Mouse (Mus musculus): ENCODE measurements at regions not wholly inside any gene's neighbourhood (a gene's known extent, or its start where the extent isn't known, plus 50 kb on each side); places are given as distances from the start of the nearest gene placed in this dataset.

GRCm38 (mm10) chr3:148465456-148465855 is 524.9 kb downstream of the Adgrl2 start:
- no peak for ATAC-seq (ENCODE audit: low FRiP score, low TSS enrichment)
- Histone ChIP-seq H3K4me1 (ENCODE audit: control insufficient read depth, insufficient read depth, low read length) (no peaks in the 10 kb centered on the region), H3K4me3 (replicated peaks; ENCODE audit: low read depth, low read length) (no peak overlapping the region), H3K36me3 (ENCODE audit: control insufficient read depth, insufficient read depth, low read length) (no peaks in the 10 kb centered on the region), H3K27me3 (ENCODE audit: control insufficient read depth, insufficient read depth, low read length) (no peaks in the 10 kb centered on the region), H3K27ac (replicated peaks; ENCODE audit: low read depth, low read length) (no peak overlapping the region), H3K4me2 (ENCODE audit: low read length) (no peak overlapping the region), H3K9ac (replicated peaks; ENCODE audit: low read length) (no peak overlapping the region), H3K9me3 (ENCODE audit: control insufficient read depth, low read length) (no peaks in the 10 kb centered on the region)
- DNase-seq, result no peak
- 89% methylated on average over 3 of the region's 3 CpGs for WGBS

- 69% methylated on average over 10 of the region's 10 CpGs for WGBS
- no peak overlapping the region for H3K4me2 ChIP-seq (ENCODE audit: low read length)
- H3K36me3 ChIP-seq (ENCODE audit: control insufficient read depth, insufficient read depth, low read length), result no peaks in the 10 kb centered on the region
- no peak overlapping the region for H3K4me3 ChIP-seq (replicated peaks; ENCODE audit: low read depth, low read length)
- no peaks in the 10 kb centered on the region for H3K27me3 ChIP-seq (ENCODE audit: control insufficient read depth, insufficient read depth, low read length)
- DNase-seq, result peak; percentile 23
- no peaks in the 10 kb centered on the region for H3K4me1 ChIP-seq (ENCODE audit: control insufficient read depth, insufficient read depth, low read length)
- H3K9me3 ChIP-seq (ENCODE audit: control insufficient read depth, low read length), result no peaks in the 10 kb centered on the region
- H3K27ac ChIP-seq (replicated peaks; ENCODE audit: low read depth, low read length), result no peak overlapping the region
- ATAC-seq (ENCODE audit: low FRiP score, low TSS enrichment), result no peak
- H3K9ac ChIP-seq (replicated peaks; ENCODE audit: low read length), result no peak overlapping the region
Measured at GRCm38 (mm10) chr3:148462791-148463190, 527.6 kb downstream of the Adgrl2 start.

- no peaks in the 10 kb centered on the region for H3K9me3 ChIP-seq (ENCODE audit: control insufficient read depth, low read length)
- WGBS, result 58% methylated on average over 3 of the region's 3 CpGs
- DNase-seq (no peak), ATAC-seq (ENCODE audit: low FRiP score, low TSS enrichment) (no peak; the same call in 1 of the 2 replicates)
- H3K27me3 ChIP-seq (ENCODE audit: control insufficient read depth, insufficient read depth, low read length), result no peaks in the 10 kb centered on the region
- no peaks in the 10 kb centered on the region for H3K36me3 ChIP-seq (ENCODE audit: control insufficient read depth, insufficient read depth, low read length)
- H3K4me2 ChIP-seq (ENCODE audit: low read length), result no peak overlapping the region
- H3K27ac ChIP-seq (replicated peaks; ENCODE audit: low read depth, low read length), result no peak overlapping the region
- no peak overlapping the region for H3K9ac ChIP-seq (replicated peaks; ENCODE audit: low read length)
- no peak overlapping the region for H3K4me3 ChIP-seq (replicated peaks; ENCODE audit: low read depth, low read length)
- H3K4me1 ChIP-seq (ENCODE audit: control insufficient read depth, insufficient read depth, low read length), result no peaks in the 10 kb centered on the region
Measured at GRCm38 (mm10) chr3:148448888-148449287, 541.5 kb downstream of the Adgrl2 start.

- H3K4me3 ChIP-seq (replicated peaks; ENCODE audit: low read depth, low read length), result no peak overlapping the region
- no peaks in the 10 kb centered on the region for H3K4me1 ChIP-seq (ENCODE audit: control insufficient read depth, insufficient read depth, low read length)
- H3K9me3 ChIP-seq (ENCODE audit: control insufficient read depth, low read length), result no peaks in the 10 kb centered on the region
- H3K9ac ChIP-seq (replicated peaks; ENCODE audit: low read length), result no peak overlapping the region
- WGBS, result 13% methylated on average over 1 of the region's 1 CpGs
- H3K4me2 ChIP-seq (ENCODE audit: low read length), result no peak overlapping the region
- no peaks in the 10 kb centered on the region for H3K36me3 ChIP-seq (ENCODE audit: control insufficient read depth, insufficient read depth, low read length)
- no peaks in the 10 kb centered on the region for H3K27me3 ChIP-seq (ENCODE audit: control insufficient read depth, insufficient read depth, low read length)
- H3K27ac ChIP-seq (replicated peaks; ENCODE audit: low read depth, low read length), result no peak overlapping the region
- DNase-seq (no peak), ATAC-seq (ENCODE audit: low FRiP score, low TSS enrichment) (peak; percentile 46; the same call in 1 of the 2 replicates)
Measured at GRCm38 (mm10) chr3:148448465-148448864, 541.9 kb downstream of the Adgrl2 start.

- H3K9me3 ChIP-seq (ENCODE audit: control insufficient read depth, low read length), result no peaks in the 10 kb centered on the region
- WGBS, result 93% methylated on average over 1 of the region's 1 CpGs
- DNase-seq (no peak), ATAC-seq (ENCODE audit: low FRiP score, low TSS enrichment) (no peak)
- no peak overlapping the region for H3K9ac ChIP-seq (replicated peaks; ENCODE audit: low read length)
- no peaks in the 10 kb centered on the region for H3K27me3 ChIP-seq (ENCODE audit: control insufficient read depth, insufficient read depth, low read length)
- H3K4me1 ChIP-seq (ENCODE audit: control insufficient read depth, insufficient read depth, low read length), result no peaks in the 10 kb centered on the region
- no peak overlapping the region for H3K4me2 ChIP-seq (ENCODE audit: low read length)
- H3K36me3 ChIP-seq (ENCODE audit: control insufficient read depth, insufficient read depth, low read length), result no peaks in the 10 kb centered on the region
- H3K27ac ChIP-seq (replicated peaks; ENCODE audit: low read depth, low read length), result no peak overlapping the region
- no peak overlapping the region for H3K4me3 ChIP-seq (replicated peaks; ENCODE audit: low read depth, low read length)
Measured at GRCm38 (mm10) chr3:148446845-148447244, 543.5 kb downstream of the Adgrl2 start.

- Histone ChIP-seq H3K9me3 (ENCODE audit: control insufficient read depth, low read length) (no peaks in the 10 kb centered on the region), H3K27me3 (ENCODE audit: control insufficient read depth, insufficient read depth, low read length) (no peaks in the 10 kb centered on the region), H3K36me3 (ENCODE audit: control insufficient read depth, insufficient read depth, low read length) (no peaks in the 10 kb centered on the region), H3K4me2 (ENCODE audit: low read length) (no peak overlapping the region), H3K9ac (replicated peaks; ENCODE audit: low read length) (no peak overlapping the region), H3K4me3 (replicated peaks; ENCODE audit: low read depth, low read length) (no peak overlapping the region), H3K4me1 (ENCODE audit: control insufficient read depth, insufficient read depth, low read length) (no peaks in the 10 kb centered on the region), H3K27ac (replicated peaks; ENCODE audit: low read depth, low read length) (no peak overlapping the region)
- WGBS, result 66% methylated on average over 3 of the region's 3 CpGs
- DNase-seq (no peak), ATAC-seq (ENCODE audit: low FRiP score, low TSS enrichment) (no peak)
Measured at GRCm38 (mm10) chr3:148443012-148443411, 547.3 kb downstream of the Adgrl2 start.

- no peak for ATAC-seq (ENCODE audit: low FRiP score, low TSS enrichment)
- 83% methylated on average over 4 of the region's 4 CpGs for WGBS
Measured at GRCm38 (mm10) chr3:148434033-148434432, 556.3 kb downstream of the Adgrl2 start.

GRCm38 (mm10) chr3:148429012-148429865 is 561.1 kb downstream of the Adgrl2 start:
- DNase-seq (no peak), ATAC-seq (ENCODE audit: low FRiP score, low TSS enrichment) (no peak)
- Histone ChIP-seq H3K9me3 (ENCODE audit: control insufficient read depth, low read length) (no peaks in the 10 kb centered on the region), H3K4me1 (ENCODE audit: control insufficient read depth, insufficient read depth, low read length) (peaks cover 8% of the 10 kb centered on the region; the same call in 1 of the 2 replicates), H3K4me2 (ENCODE audit: low read length) (no peak overlapping the region), H3K9ac (replicated peaks; ENCODE audit: low read length) (no peak overlapping the region), H3K27me3 (ENCODE audit: control insufficient read depth, insufficient read depth, low read length) (no peaks in the 10 kb centered on the region), H3K4me3 (replicated peaks; ENCODE audit: low read depth, low read length) (no peak overlapping the region), H3K27ac (replicated peaks; ENCODE audit: low read depth, low read length) (no peak overlapping the region), H3K36me3 (ENCODE audit: control insufficient read depth, insufficient read depth, low read length) (no peaks in the 10 kb centered on the region)
- WGBS, result 70% methylated on average over 10 of the region's 10 CpGs

More at GRCm38 (mm10) chr3:148434033-148434432, 556.3 kb downstream of the Adgrl2 start:
- Histone ChIP-seq H3K4me2 (ENCODE audit: low read length) (no peak overlapping the region), H3K27ac (replicated peaks; ENCODE audit: low read depth, low read length) (no peak overlapping the region), H3K9me3 (ENCODE audit: control insufficient read depth, low read length) (no peaks in the 10 kb centered on the region), H3K4me1 (ENCODE audit: control insufficient read depth, insufficient read depth, low read length) (no peaks in the 10 kb centered on the region), H3K27me3 (ENCODE audit: control insufficient read depth, insufficient read depth, low read length) (no peaks in the 10 kb centered on the region), H3K36me3 (ENCODE audit: control insufficient read depth, insufficient read depth, low read length) (no peaks in the 10 kb centered on the region), H3K9ac (replicated peaks; ENCODE audit: low read length) (no peak overlapping the region), H3K4me3 (replicated peaks; ENCODE audit: low read depth, low read length) (no peak overlapping the region)
- DNase-seq, result no peak

GRCm38 (mm10) chr3:148424089-148424488 is 566.3 kb downstream of the Adgrl2 start:
- Histone ChIP-seq H3K4me1 (ENCODE audit: control insufficient read depth, insufficient read depth, low read length) (peaks cover 10% of the 10 kb centered on the region; the same call in 1 of the 2 replicates), H3K9ac (replicated peaks; ENCODE audit: low read length) (no peak overlapping the region), H3K4me3 (replicated peaks; ENCODE audit: low read depth, low read length) (no peak overlapping the region), H3K36me3 (ENCODE audit: control insufficient read depth, insufficient read depth, low read length) (no peaks in the 10 kb centered on the region), H3K27ac (replicated peaks; ENCODE audit: low read depth, low read length) (no peak overlapping the region), H3K27me3 (ENCODE audit: control insufficient read depth, insufficient read depth, low read length) (no peaks in the 10 kb centered on the region), H3K4me2 (ENCODE audit: low read length) (no peak overlapping the region), H3K9me3 (ENCODE audit: control insufficient read depth, low read length) (no peaks in the 10 kb centered on the region)
- 71% methylated on average over 4 of the region's 4 CpGs for whole genome bisulfite sequencing
- DNase-seq (no peak), ATAC-seq (ENCODE audit: low FRiP score, low TSS enrichment) (no peak)
